Mouse (Mus musculus): ENCODE measurements around the gene Fads2. TPM values are rescaled to one million over a fixed set of nuclear protein-coding genes. Genes with fewer than 3 reads are reported as not detected.

Gene Fads2
- polyA plus RNA-seq, 1 experiment from 2014 or later: 54.3 TPM

DNA sequence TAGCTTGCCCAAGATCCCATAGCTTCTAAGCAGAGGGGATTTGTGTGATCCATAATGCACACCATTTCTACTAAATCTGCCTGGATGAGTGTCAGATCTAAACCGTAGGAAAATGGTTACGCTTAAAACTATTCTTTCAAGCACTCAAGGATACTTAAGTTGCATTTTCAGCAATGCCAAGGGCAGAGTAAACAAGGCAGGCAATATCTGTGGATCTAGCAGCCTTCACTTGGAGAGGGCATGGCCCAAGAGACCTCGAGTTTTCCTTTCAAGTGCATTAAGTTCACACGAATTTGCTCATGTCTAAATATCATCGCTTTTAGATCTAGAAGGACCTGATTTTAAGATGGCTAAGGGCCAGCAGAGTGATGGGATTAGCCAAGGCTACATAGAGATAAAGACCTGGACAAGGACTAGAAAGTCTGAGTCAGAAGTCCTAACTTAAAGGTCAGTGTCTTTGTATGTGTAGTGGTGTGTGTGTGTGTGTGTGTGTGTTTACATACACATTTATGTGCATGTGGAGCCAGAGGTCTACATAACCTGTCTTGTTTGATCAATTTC lies 5.6 kb upstream of the Fads2 start:
- Histone ChIP-seq H3K36me3 (ENCODE audit: control insufficient read depth, insufficient read depth, low read length) (no peaks in the 10 kb centered on the region), H3K4me3 (ENCODE audit: low read depth, low read length) (no peak overlapping the region), H3K27me3 (replicated peaks; ENCODE audit: control insufficient read depth, insufficient read depth, low read length) (no peaks in the 10 kb centered on the region), H3K4me1 (replicated peaks; ENCODE audit: control insufficient read depth, insufficient read depth, low read length) (peaks cover 20% of the 10 kb centered on the region), H3K27ac (ENCODE audit: low read depth, low read length) (no peak overlapping the region), H3K4me2 (no peak overlapping the region), H3K9me3 (ENCODE audit: control insufficient read depth, low read length) (no peaks in the 10 kb centered on the region), H3K9ac (ENCODE audit: low read depth, low read length) (no peak overlapping the region)
- 85% methylated on average over 5 of the region's 5 CpGs for WGBS
- ATAC-seq (replicated peaks; ENCODE audit: low FRiP score): no peak
- DNase-seq (ENCODE audit: low spot score): no peak

DNA sequence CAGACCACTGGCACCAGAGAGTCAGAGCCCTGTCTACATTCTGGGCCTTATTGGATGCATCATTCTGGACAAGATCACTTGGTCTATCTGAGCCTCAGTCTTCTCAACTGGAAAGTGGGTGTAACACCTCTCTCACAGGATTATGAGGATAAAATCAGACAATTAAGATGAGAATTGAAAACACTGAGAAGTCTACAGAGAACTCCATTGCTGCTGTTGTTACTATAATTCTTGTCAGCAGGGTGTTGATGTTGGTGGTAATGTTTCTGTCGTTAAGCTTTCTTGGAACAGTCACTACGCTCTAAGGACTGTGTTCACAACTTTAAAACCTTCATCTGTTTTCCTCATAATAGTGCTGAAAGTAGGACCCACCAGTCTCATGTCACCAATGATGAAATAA lies 5.1 kb upstream of the Fads2 start:
- no peaks in the 10 kb centered on the region for H3K9me3 ChIP-seq (ENCODE audit: control insufficient read depth, low read length)
- H3K36me3 ChIP-seq (ENCODE audit: control insufficient read depth, insufficient read depth, low read length): no peaks in the 10 kb centered on the region
- no peak overlapping the region for H3K4me3 ChIP-seq (ENCODE audit: low read depth, low read length)
- no peak overlapping the region for H3K4me2 ChIP-seq
- DNase-seq (ENCODE audit: low spot score): no peak
- no peak overlapping the region for H3K27ac ChIP-seq (ENCODE audit: low read depth, low read length)
- 86% methylated on average over 2 of the region's 2 CpGs for WGBS
- H3K27me3 ChIP-seq (replicated peaks; ENCODE audit: control insufficient read depth, insufficient read depth, low read length): no peaks in the 10 kb centered on the region
- H3K4me1 ChIP-seq (replicated peaks; ENCODE audit: control insufficient read depth, insufficient read depth, low read length): peaks cover 21% of the 10 kb centered on the region
- ATAC-seq (replicated peaks; ENCODE audit: low FRiP score): no peak
- no peak overlapping the region for H3K9ac ChIP-seq (ENCODE audit: low read depth, low read length)

DNA sequence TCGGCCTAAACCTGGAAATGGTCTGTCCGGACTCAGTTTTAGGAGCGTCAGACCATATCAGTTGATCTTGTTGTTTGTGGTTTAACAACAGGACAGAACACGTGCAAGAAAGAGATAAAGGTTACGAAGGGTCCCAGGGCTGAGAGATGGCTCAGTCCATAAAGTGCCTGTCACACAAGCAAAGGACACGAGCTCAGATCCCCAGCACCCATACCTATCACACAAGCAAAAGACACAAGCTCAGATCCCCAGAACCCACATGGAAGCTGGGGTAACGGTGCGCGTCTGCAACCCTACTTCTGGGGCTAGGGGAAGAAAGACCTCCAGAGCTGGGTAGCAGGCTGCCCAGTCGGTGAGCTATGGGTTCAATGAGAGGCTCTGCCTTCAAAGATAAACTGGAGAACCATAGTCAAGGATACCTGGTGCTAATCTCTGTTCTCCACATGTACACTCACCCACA lies 3.5 kb upstream of the Fads2 start:
- no peak overlapping the region for H3K4me3 ChIP-seq (ENCODE audit: low read depth, low read length)
- H3K4me1 ChIP-seq (replicated peaks; ENCODE audit: control insufficient read depth, insufficient read depth, low read length): peaks cover 23% of the 10 kb centered on the region
- H3K4me2 ChIP-seq: peak overlapping the region; percentile 35
- DNase-seq (ENCODE audit: low spot score) (peak; percentile 60), ATAC-seq (replicated peaks; ENCODE audit: low FRiP score) (peak; percentile 57)
- H3K36me3 ChIP-seq (ENCODE audit: control insufficient read depth, insufficient read depth, low read length): no peaks in the 10 kb centered on the region
- peak overlapping the region; percentile 11; the same call in 1 of the 2 replicates for H3K9ac ChIP-seq (ENCODE audit: low read depth, low read length)
- H3K27me3 ChIP-seq (replicated peaks; ENCODE audit: control insufficient read depth, insufficient read depth, low read length): no peaks in the 10 kb centered on the region
- 34% methylated on average over 10 of the region's 10 CpGs for WGBS
- H3K27ac ChIP-seq (ENCODE audit: low read depth, low read length): peak overlapping the region; percentile 90
- no peaks in the 10 kb centered on the region for H3K9me3 ChIP-seq (ENCODE audit: control insufficient read depth, low read length)

DNA sequence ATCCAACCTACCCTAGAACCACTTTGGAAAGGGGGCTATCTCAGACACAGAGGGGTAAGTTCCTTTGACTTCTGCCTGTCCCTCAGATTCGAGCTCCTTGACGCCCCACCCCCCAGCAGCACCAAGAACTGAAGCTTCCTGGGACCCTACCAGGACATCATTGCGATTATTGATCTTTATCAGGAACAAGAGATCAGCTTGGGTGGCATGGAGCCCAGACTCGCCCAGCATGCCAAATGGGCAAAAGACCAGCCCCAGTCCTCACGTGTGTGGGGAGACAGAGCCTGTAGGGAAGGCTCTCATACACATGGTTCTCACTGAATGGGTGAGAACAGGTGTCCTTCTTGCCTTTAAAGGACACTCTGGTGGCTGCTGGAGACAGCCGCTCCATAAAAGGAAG lies 2.7 kb upstream of the Fads2 start:
- DNase-seq (ENCODE audit: low spot score): no peak
- Histone ChIP-seq H3K27me3 (replicated peaks; ENCODE audit: control insufficient read depth, insufficient read depth, low read length) (no peaks in the 10 kb centered on the region), H3K36me3 (ENCODE audit: control insufficient read depth, insufficient read depth, low read length) (no peaks in the 10 kb centered on the region), H3K4me1 (replicated peaks; ENCODE audit: control insufficient read depth, insufficient read depth, low read length) (peaks cover 31% of the 10 kb centered on the region), H3K9ac (ENCODE audit: low read depth, low read length) (no peak overlapping the region), H3K27ac (ENCODE audit: low read depth, low read length) (peak overlapping the region; percentile 90), H3K4me3 (ENCODE audit: low read depth, low read length) (no peak overlapping the region), H3K9me3 (ENCODE audit: control insufficient read depth, low read length) (no peaks in the 10 kb centered on the region), H3K4me2 (no peak overlapping the region; the same call in 1 of the 2 replicates)
- 73% methylated on average over 6 of the region's 6 CpGs for WGBS
- no peak for ATAC-seq (replicated peaks; ENCODE audit: low FRiP score)

DNA sequence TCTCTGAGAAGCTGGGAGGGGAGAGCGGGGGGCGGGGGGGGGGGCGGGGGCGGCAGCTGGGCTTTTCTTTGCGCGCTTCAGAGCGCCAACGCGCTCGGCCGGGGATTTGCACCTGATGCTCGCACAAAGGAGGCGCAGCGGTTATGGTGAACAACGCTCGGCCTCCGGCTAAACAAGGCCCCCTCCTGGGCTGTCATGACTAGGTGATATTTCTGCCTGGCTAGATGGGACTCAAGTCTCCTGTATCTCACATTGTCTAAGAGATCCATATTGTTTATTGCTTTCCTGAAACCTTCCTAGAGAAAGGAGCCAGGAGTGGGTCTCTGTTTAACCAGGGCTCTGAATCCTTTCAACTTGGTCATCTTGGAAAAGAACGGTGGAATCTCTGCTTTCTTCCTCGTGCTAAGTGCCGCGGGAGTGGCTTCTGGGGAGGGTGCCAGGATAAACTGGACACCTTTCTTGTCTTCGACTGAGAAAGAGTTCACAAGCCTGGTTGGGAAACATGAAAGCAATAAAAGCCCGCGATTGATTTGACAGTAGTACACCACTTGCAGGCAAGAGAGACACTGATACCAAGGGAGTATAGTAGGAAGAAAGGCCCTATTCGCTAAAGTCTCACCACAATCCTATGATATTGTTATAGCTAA lies 631 bp upstream of the Fads2 start:
- Histone ChIP-seq H3K4me3 (ENCODE audit: low read depth, low read length) (peak overlapping the region; percentile 73), H3K36me3 (ENCODE audit: control insufficient read depth, insufficient read depth, low read length) (no peaks in the 10 kb centered on the region), H3K27ac (ENCODE audit: low read depth, low read length) (peak overlapping the region; percentile 85), H3K27me3 (replicated peaks; ENCODE audit: control insufficient read depth, insufficient read depth, low read length) (no peaks in the 10 kb centered on the region), H3K9me3 (ENCODE audit: control insufficient read depth, low read length) (no peaks in the 10 kb centered on the region), H3K4me2 (peak overlapping the region; percentile 84), H3K9ac (ENCODE audit: low read depth, low read length) (peak overlapping the region; percentile 81), H3K4me1 (replicated peaks; ENCODE audit: control insufficient read depth, insufficient read depth, low read length) (peaks cover 38% of the 10 kb centered on the region)
- DNase-seq (ENCODE audit: low spot score): no peak
- 11% methylated on average over 20 of the region's 25 CpGs for WGBS
- peak; percentile 10 for ATAC-seq (replicated peaks; ENCODE audit: low FRiP score)

DNA sequence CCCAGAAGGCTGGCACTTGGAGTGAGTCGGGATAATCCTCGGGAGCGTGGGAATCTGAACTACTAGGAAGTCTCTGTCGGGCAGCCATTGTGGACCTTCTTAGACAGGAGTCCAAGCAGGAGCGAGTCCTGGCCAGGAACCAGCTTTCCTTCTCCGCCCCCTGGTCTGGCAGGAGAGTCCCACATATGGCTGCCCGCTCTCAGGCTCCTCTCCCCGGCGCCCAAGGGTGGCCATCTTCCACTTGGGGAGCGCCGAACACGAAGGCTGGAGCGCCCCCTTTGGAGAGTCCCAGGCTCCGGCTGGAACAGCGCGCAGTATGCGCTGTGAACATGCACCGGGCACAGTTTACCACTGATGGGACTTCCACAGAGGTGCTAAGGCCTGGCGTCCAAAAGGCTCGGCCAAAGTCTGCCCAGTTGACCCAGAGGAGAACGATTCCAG lies 895 bp downstream of the Fads2 start:
- DNase-seq (ENCODE audit: low spot score) (peak; percentile 81), ATAC-seq (replicated peaks; ENCODE audit: low FRiP score) (peak; percentile 73)
- peak overlapping the region; percentile 81 for H3K9ac ChIP-seq (ENCODE audit: low read depth, low read length)
- H3K4me2 ChIP-seq: peak overlapping the region; percentile 84
- H3K27me3 ChIP-seq (replicated peaks; ENCODE audit: control insufficient read depth, insufficient read depth, low read length): no peaks in the 10 kb centered on the region
- no peaks in the 10 kb centered on the region; the same call in 1 of the 2 replicates for H3K36me3 ChIP-seq (ENCODE audit: control insufficient read depth, insufficient read depth, low read length)
- peak overlapping the region; percentile 85 for H3K27ac ChIP-seq (ENCODE audit: low read depth, low read length)
- peak overlapping the region; percentile 73 for H3K4me3 ChIP-seq (ENCODE audit: low read depth, low read length)
- WGBS: under 1% methylated on average over 21 of the region's 21 CpGs
- H3K4me1 ChIP-seq (replicated peaks; ENCODE audit: control insufficient read depth, insufficient read depth, low read length): peaks cover 38% of the 10 kb centered on the region
- no peaks in the 10 kb centered on the region for H3K9me3 ChIP-seq (ENCODE audit: control insufficient read depth, low read length)

DNA sequence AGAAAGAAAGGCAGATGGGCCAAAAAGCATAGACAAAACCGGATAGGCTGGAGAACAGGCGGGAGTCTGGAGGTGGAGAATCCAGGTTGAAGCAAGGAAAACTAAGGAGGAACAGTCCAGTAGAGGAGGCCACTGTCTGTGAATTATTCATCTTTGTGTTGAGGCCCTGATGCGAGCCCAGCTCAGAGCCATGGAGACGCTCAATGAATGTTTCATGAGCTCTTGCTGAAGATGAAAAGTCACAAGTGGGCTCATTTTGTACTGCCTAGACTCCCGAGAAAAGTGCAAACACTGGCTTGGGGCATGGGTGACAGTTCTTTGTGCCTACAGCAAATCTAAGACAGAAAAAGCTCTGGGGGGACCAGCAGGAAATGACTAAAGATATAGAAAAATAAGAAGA lies 3.7 kb downstream of the Fads2 start:
- Histone ChIP-seq H3K27me3 (replicated peaks; ENCODE audit: control insufficient read depth, insufficient read depth, low read length) (no peaks in the 10 kb centered on the region), H3K36me3 (ENCODE audit: control insufficient read depth, insufficient read depth, low read length) (peaks cover 8% of the 10 kb centered on the region), H3K9ac (ENCODE audit: low read depth, low read length) (no peak overlapping the region), H3K4me3 (ENCODE audit: low read depth, low read length) (no peak overlapping the region), H3K9me3 (ENCODE audit: control insufficient read depth, low read length) (no peaks in the 10 kb centered on the region), H3K27ac (ENCODE audit: low read depth, low read length) (no peak overlapping the region), H3K4me1 (replicated peaks; ENCODE audit: control insufficient read depth, insufficient read depth, low read length) (peaks cover 35% of the 10 kb centered on the region), H3K4me2 (no peak overlapping the region)
- 85% methylated on average over 5 of the region's 5 CpGs for WGBS
- no peak for DNase-seq (ENCODE audit: low spot score)
- ATAC-seq (replicated peaks; ENCODE audit: low FRiP score): no peak

DNA sequence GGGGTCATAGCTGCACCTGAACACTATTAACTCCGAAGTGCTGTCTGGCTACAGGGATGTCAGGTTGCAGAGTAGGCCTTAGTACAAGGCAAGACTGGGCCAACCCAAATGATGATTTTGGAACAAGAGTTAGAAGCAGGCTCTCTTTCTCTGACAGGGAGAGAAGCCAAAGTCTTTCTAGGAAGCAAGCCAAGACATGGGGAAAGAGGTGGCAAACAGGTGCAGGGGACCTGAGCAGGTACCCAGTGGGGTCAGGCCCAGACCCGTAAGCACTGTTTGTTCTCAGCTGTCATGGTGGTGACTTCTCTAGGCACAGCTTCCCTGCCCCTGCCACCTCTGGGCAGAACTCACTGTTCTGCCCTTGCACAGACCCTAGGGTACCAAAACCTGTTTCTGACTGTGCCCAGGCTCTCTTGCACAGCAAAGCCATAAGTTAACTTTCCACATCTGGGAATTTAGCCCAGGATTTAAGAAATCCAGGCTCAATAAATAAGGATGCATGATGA lies 5.1 kb downstream of the Fads2 start:
- H3K4me1 ChIP-seq (replicated peaks; ENCODE audit: control insufficient read depth, insufficient read depth, low read length): peaks cover 30% of the 10 kb centered on the region
- peaks cover 8% of the 10 kb centered on the region for H3K36me3 ChIP-seq (ENCODE audit: control insufficient read depth, insufficient read depth, low read length)
- H3K9ac ChIP-seq (ENCODE audit: low read depth, low read length): no peak overlapping the region
- no peaks in the 10 kb centered on the region for H3K27me3 ChIP-seq (replicated peaks; ENCODE audit: control insufficient read depth, insufficient read depth, low read length)
- WGBS: 89% methylated on average over 2 of the region's 2 CpGs
- H3K4me3 ChIP-seq (ENCODE audit: low read depth, low read length): no peak overlapping the region
- H3K9me3 ChIP-seq (ENCODE audit: control insufficient read depth, low read length): no peaks in the 10 kb centered on the region
- no peak for DNase-seq (ENCODE audit: low spot score)
- H3K4me2 ChIP-seq: no peak overlapping the region
- no peak overlapping the region for H3K27ac ChIP-seq (ENCODE audit: low read depth, low read length)
- ATAC-seq (replicated peaks; ENCODE audit: low FRiP score): no peak

DNA sequence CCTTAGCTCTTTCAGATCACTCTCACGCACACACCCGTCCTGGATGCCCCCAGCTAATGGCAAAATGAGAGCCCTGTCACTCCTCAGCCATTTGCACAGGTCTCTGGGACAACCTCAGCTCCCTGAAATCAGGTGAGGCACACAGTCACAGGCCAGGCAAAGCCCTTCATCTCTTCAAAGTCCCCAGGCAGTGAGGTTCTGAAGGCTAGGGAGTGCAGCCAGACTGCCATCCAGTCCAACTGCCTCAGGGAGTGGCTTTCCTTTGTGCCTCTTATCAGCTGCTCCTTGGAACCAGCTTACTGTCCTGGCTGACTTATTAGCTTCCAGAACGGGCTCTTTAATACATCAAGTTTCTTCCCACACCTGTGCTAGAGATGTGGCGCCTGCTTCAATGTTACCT lies 6.9 kb downstream of the Fads2 start:
- H3K27ac ChIP-seq (ENCODE audit: low read depth, low read length): 0 out of 2 replicates have a peak overlapping the region, but pooled peaks have one; percentile 15
- peaks cover 25% of the 10 kb centered on the region for H3K4me1 ChIP-seq (replicated peaks; ENCODE audit: control insufficient read depth, insufficient read depth, low read length)
- DNase-seq (ENCODE audit: low spot score): no peak
- no peak overlapping the region for H3K4me3 ChIP-seq (ENCODE audit: low read depth, low read length)
- H3K9me3 ChIP-seq (ENCODE audit: control insufficient read depth, low read length): no peaks in the 10 kb centered on the region
- no peak overlapping the region for H3K4me2 ChIP-seq
- H3K27me3 ChIP-seq (replicated peaks; ENCODE audit: control insufficient read depth, insufficient read depth, low read length): no peaks in the 10 kb centered on the region
- WGBS: 58% methylated on average over 4 of the region's 4 CpGs
- peak overlapping the region; percentile 15 for H3K9ac ChIP-seq (ENCODE audit: low read depth, low read length)
- H3K36me3 ChIP-seq (ENCODE audit: control insufficient read depth, insufficient read depth, low read length): peaks cover 17% of the 10 kb centered on the region
- peak; percentile 56 for ATAC-seq (replicated peaks; ENCODE audit: low FRiP score)
